Mouse (Mus musculus) lung, adult 10 weeks (tissue): Measurements from ENCODE around the gene Gsto2. TPM values are rescaled to one million over a fixed set of nuclear protein-coding genes. Genes with fewer than 3 reads are reported as not detected.

Experiments used
- polyA plus RNA-seq: library from polyadenylated mRNA; stranded (reverse); fragments of 350-450 nt; fragmentation: Illumina TruSeq; extraction: RNeasy Lipid Tissue Mini Kit (QIAGEN cat#74804); gene quantifications from one replicate; pipeline ENCODE4 v1.2.3, GENCODE M21; 2014; ENCODE audit warnings: low read depth, low replicate concordance; ENCODE audit not compliant: insufficient read depth

Gsto2 gene
- 1.7 TPM for polyA plus RNA-seq

DNA sequence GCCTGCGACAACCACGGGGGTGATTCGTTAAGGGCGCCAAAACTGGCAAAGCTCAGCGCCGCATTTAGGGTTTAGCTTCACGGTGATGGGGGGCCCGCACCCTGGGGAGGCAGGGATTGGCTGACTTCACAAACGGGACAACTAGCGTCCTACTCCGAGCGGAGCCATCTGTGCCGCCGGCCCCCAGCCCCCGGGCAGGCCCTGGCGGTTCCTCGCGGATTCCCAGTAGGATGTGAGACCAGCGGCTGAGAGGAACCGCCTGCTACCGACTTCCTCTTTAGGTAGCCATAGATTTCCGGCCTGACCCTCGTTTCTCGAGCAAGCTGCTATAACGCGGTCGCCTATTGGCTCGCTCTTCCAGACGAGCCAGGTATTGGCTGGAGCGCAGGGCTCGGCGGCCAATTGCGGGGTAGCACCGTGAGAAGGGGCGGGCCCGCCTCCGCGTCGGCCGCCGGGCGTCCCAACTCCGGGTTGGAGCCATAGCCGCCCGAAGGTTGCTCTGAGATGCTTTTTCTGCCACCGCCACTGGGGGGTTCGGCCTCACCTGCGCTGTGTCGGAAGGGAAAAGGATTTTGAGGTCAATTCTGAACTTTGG lies at the start of gene Gsto2:
TSS of gene Gsto2 (plus strand) at position 182 of the 595 bp plus-strand sequence.

DNA sequence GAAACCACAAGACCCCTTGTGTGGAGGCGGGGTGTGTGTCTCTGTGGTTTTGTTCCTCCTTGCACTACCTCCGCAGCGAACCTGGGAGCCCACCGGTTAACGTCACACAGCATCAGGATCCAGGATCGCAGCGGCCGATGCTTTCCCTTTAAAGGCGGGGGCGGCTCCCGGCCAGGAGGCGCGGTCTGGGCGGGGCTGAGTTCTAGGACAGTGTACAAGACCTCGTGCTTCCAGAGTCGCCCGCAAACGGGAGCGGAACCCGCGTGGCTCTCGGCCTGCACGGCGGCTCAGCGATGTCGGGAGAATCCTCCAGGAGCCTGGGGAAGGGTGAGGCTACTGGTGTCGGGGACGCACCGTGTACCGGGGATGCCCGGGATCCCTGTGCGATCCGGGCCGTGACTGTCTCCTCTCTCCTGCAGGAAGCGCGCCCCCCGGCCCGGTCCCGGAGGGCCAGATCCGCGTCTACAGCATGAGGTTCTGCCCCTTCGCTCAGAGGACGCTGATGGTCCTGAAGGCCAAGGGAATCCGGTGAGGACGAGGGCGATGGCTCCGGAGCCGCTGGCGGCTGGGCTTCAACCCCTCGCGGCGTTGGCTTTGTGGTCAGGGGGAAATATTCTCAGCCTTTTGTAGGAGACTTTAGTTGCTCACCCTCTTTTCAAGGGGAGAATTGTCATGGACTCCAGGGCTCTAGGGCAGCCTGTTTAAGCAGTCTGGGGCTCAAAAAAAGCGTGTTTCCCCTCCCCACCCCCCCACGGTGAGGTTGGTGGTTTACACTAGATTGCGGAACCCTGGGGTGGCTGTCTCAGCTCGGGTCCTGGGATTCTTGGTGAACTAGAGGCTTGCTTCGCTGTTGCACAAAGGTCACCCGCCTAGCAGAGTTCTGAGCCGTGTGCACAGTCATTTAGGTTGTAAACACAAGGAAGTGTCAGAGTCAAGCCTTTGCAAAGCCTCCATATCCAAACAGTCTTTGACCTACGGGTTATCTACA lies 10.2 kb upstream of the Gsto2 start, which contains the start of gene Gsto1:
TSS of gene Gsto1 (plus strand) at position 175 of the 988 bp plus-strand sequence.

DNA sequence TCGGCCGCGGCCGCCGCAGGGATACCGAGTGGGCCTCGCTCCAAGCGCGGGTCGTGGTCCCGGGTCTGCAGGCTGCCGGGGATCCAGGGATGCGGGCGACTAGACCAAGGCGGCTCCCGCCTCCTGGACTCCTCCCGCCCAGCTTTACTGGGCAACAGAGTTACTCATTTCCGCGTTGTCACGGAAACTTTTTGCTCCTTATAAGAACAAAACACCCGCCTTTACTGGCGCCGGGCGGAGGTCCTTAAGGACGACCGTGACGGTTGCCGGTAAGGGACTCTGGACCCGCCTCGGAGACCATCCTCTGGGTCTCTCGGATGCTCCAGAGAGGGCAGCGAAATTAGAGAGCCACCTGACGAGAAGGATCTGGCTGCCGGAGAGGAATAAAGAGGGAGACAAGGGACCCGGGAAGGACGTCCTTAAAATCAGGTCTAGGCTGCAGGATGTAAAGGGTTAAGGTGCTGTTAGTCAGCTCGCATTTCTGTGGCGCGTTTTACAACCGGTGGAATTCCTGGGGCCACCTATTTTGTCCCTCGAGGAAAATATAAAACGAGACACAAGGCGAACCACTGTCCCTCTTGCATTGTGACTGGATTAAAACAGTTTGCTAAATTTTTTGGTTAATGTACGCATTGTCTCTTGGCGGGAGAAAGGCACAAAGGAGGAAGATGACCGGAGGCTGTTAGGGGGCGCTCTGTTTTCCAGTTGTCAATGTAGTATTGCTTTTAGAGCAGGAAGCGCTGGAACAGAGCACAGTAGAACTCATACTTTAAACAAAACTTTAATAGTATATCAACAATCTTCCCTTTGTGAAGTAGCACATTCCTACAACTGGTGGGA lies 54.0 kb downstream of the Gsto2 start, which contains the start of the genes Cfap43 and Itprip:
TSS of gene Cfap43 (minus strand) at position 162 of the 840 bp plus-strand sequence.
TSS of gene Itprip (minus strand) at position 174 of the 840 bp plus-strand sequence.

Other genes with a start within 250 kb of the Gsto2 start
- gene Col17a1, start 173.4 kb upstream of the Gsto2 start, polyA plus RNA-seq = 2.3 TPM
- 66.5 TPM for gene Sfr1, start 133.9 kb upstream of the Gsto2 start, polyA plus RNA-seq
- gene Gsto1, start 10.6 kb upstream of the Gsto2 start, polyA plus RNA-seq = 173 TPM
- 8.6 TPM for gene Cfap43, start 53.8 kb downstream of the Gsto2 start, polyA plus RNA-seq
- 10.8 TPM for gene Itprip, start 53.8 kb downstream of the Gsto2 start, polyA plus RNA-seq
- gene Cfap58, start 72.1 kb downstream of the Gsto2 start, polyA plus RNA-seq = 3.3 TPM